Mouse (Mus musculus) left cerebral cortex, postnatal 4 days (tissue): ENCODE results near the gene Gm28038. TPM values are rescaled to one million over a fixed set of nuclear protein-coding genes. Genes with fewer than 3 reads are reported as not detected.
A peak's percentile ranks its signal among the peaks of the same experiment; 100 is the strongest.

Experiments
- DNase-seq: peaks from one replicate; pipeline ENCODE4 v3.0.0-alpha.2; 2022
- intact Hi-C: fragments of 180-260 bp; cut with DNase I; formaldehyde crosslinking; loops from one replicate; pipeline ENCODE4 v1.15.1; 2025
- total RNA-seq, 2 experiments: library from RNA; stranded (reverse); gene quantifications; 2 replicates each; pipeline ENCODE4 v1.2.3; 2021

The Gm28038 gene
- total RNA-seq, 2 experiments from 2014 or later = not detected

GRCm38 (mm10) chr2:30255631-30256395 lies 25.0 kb upstream of the Gm28038 start:
- intact Hi-C loops = no loop called here
- DNase-seq = no peak

- no peak for DNase-seq
- intact Hi-C loops = no loop called here
Observed at GRCm38 (mm10) chr2:30256616-30257350, 24.1 kb upstream of the Gm28038 start.

GRCm38 (mm10) chr2:30257699-30258460 lies 23.0 kb upstream of the Gm28038 start:
- no peak for DNase-seq
- intact Hi-C loops = no loop called here

- DNase-seq = no peak
- intact Hi-C loops = no loop called here
Observed at GRCm38 (mm10) chr2:30258600-30258999, 22.2 kb upstream of the Gm28038 start.

- intact Hi-C loops = no loop called here
- peak; percentile 42 for DNase-seq
Observed at GRCm38 (mm10) chr2:30259131-30260064, 21.4 kb upstream of the Gm28038 start.

DNA sequence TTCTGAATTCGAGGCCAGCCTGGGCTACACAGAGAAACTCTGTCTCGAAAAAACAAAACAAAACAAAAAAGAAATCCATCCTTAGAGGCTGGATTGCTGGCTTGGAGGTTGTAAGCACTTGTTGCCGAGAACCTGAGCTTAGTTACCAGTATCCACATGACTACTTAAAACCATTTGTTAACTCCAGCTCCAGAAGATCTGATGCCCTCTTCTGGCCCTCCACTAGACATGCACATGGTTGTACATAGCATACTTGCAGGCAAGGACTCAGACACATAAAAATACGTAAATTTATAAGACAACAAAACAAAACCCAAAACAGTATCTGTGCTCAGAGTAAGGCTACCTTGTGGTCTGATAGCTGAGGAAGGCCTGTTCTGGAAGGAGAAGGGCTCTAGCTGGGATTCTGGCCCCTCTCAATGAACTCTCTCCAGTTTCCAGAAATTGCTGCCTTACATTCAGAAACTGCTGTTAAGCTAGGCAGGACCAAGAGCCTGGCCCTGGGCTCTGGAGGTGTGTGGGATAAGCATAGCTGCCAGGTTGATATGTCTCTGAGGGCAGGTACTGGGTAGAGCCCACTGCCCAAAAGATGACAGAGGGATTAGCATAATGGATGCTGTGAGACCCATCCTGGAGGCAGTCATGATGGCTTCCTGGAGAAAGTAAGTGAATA lies 19.6 kb upstream of the Gm28038 start:
- intact Hi-C loops = no loop called here
- DNase-seq = no peak

- DNase-seq = peak; percentile 64
Observed at GRCm38 (mm10) chr2:30261921-30262839, 18.7 kb upstream of the Gm28038 start.

GRCm38 (mm10) chr2:30262840-30263441 lies 17.9 kb upstream of the Gm28038 start:
- intact Hi-C loops = no loop called here
- DNase-seq = peak; percentile 88

More at GRCm38 (mm10) chr2:30261921-30262839, 18.7 kb upstream of the Gm28038 start:
- intact Hi-C loops = no loop called here

DNA sequence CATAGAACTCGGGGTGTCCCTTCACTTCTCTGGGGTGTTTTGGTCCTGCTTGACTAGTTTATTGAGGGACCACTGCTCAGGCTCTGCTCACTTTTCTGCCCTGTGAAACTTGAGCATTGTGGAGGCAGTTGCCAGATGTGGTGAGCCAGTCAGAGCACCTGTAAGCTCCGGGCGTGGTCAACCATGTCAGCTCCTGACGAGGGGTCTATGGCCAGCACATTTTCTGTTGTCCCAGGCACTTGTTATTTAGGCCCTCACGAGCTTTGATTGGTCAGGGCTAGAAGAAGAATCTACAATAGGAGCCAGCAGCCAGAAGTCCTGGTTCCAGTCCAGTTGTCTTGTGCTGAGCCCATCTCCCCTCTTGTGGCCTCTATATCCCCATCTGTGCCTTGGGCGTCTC lies 17.0 kb upstream of the Gm28038 start:
- DNase-seq = no peak
- intact Hi-C loops = no loop called here

GRCm38 (mm10) chr2:30264671-30265519 lies 15.9 kb upstream of the Gm28038 start:
- DNase-seq = no peak
- intact Hi-C loops = no loop called here

DNA sequence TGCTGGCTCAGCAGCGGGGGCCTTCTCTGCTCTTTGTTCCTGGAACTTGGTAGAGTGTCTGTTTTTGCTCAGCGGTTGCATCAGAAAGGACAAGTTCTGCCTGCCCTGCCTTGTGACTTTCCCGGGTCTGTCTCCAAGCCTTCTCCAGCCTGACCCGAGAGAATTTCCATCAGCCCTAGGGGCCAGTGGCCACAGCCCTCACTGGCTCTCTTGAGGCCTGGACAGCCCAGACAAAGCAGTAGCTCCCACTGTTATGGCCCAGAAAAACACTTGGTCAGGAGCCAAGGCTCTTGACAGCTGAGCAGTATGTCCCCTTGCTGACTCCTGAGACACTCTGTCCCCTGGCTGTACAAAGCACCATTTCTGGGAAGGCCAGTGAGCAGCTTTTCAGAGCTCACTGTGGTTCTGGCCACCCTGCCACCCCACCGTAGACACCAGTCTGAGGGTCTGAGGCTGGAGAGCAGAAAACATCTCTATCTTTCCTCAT lies 15.0 kb upstream of the Gm28038 start, which contains the start of gene Phyhd1:
Phyhd1 (plus strand) TSS at position 437 of the 487 bp plus-strand sequence.
- peak; percentile 72 for DNase-seq
- intact Hi-C loops = no loop called here

GRCm38 (mm10) chr2:30266392-30266941 lies 14.4 kb upstream of the Gm28038 start:
- DNase-seq = peak; percentile 69
- intact Hi-C loops = no loop called here

DNA sequence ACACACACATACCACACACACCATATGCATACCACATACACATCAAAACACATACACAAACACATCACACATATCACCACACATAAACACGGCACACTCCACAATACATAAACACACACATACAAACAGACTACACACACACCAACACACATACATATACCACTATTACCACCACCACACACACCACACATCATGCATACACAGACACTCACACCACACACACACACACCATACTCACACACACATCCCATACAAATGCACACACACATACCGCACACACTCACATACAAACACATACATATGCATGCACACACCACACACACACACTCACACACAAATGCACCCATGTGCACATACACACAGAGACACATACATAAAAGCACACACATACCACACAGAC lies 13.4 kb upstream of the Gm28038 start:
- intact Hi-C loops = no loop called here

GRCm38 (mm10) chr2:30268371-30268770 lies 12.5 kb upstream of the Gm28038 start:
- DNase-seq = no peak
- intact Hi-C loops = no loop called here

More for the DNA sequence above, 13.4 kb upstream of the Gm28038 start:
- DNase-seq = no peak

DNA sequence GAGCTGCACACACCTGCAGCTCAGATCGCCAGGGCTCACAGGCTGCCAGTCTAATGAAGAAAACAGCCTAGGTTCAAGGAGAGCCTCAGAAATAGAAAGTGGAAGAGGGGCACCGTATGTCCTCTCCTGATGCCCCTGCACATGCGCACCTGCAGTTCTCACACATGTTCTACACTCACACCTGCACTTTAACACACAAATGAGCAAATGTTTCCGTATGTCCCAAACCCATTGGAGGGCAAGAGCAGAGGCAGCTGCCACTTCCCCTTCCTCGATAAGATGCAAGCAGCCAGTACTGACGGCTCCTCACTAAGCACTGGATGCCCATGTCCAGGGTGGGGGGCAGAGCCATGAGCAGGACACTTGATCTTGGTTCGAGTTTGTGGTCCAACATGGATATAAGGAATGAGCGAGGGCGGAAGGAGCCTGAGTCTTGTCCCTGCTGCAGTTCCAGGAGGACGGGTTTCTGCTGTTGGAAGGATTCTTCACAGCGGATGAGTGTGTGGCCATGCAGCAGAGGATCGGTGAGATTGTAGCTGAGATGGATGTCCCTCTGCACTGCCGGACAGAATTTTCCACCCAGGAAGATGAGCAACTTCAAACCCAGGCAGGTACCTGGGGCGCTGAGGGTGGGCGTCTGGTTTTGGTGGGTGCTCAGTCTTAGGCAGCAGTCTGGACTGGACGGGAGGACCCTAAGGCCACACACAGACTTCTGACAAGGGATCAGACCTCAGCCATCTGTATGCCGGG lies 11.4 kb upstream of the Gm28038 start:
- intact Hi-C loops = no loop called here
- no peak for DNase-seq

DNA sequence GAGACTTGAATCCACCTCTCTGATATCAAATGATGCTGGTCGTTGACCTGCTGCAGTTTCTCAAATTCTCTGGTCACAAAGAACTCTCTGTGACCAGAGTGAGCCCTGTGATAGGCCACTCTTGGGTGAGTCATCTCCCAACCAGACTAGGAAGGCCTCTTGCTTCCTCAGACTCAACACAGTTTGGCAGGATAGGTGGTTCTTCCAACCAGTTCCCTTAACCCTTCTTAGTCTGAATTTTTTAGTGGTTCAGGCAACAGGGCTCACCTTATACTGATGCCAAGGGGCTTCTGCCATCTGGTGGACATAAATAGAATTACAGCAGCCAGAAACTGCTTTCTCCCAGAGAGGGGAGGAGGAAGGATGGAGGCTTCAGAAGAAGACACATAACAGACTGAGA lies 10.7 kb upstream of the Gm28038 start:
- peak; percentile 47 for DNase-seq
- intact Hi-C loops = no loop called here
